Mouse (Mus musculus) MEL (cell line): ENCODE measurements around the gene Snd1. TPM values are rescaled to one million over a fixed set of nuclear protein-coding genes. Genes with fewer than 3 reads are reported as not detected.
A peak's percentile ranks its signal among the peaks of the same experiment; 100 is the strongest.

ENCODE experiments used
- DNase-seq: peaks from one replicate; pipeline ENCODE4 v3.0.0; 2011; ENCODE audit warnings: low read depth, low spot score
- H3K27ac ChIP-seq: 2 replicates; pipeline ENCODE4 v1.5.1; 2012; ENCODE audit warnings: low read depth, mild to moderate bottlenecking, control low read depth, low read length, moderate library complexity; ENCODE audit not compliant: control insufficient read depth
- H3K27me3 ChIP-seq, 2 experiments: fragments of 150-350 bp in 1 of 2; sonication (generic) in 1 of 2; 2 replicates each; pipeline ENCODE4 v1.6.1; 2012; ENCODE audit warnings: low read length in 2 of 2, mild to moderate bottlenecking in 2 of 2, improper control_type of control experiment in 1 of 2, moderate library complexity in 1 of 2; ENCODE audit not compliant: insufficient read depth in 2 of 2, control insufficient read depth in 1 of 2
- H3K36me3 ChIP-seq, 2 experiments: 2 replicates each; pipeline ENCODE4 v1.6.1; 2012 to 2014; ENCODE audit warnings: low read length in 2 of 2, improper control_type of control experiment in 1 of 2, inconsistent platforms in 1 of 2, mild to moderate bottlenecking in 1 of 2; ENCODE audit not compliant: insufficient read depth in 2 of 2, control insufficient read depth in 1 of 2
- H3K4me1 ChIP-seq, 2 experiments: fragments of 150-350 bp in 1 of 2; sonication (generic) in 1 of 2; 2 replicates each; pipeline ENCODE4 v1.6.1; 2012; ENCODE audit warnings: low read length in 2 of 2, improper control_type of control experiment in 1 of 2, mild to moderate bottlenecking in 1 of 2; ENCODE audit not compliant: insufficient read depth in 2 of 2, control insufficient read depth in 1 of 2
- H3K4me3 ChIP-seq, 2 experiments: fragments of 150-350 bp in 1 of 2; sonication (generic) in 1 of 2; 2 replicates each; pipeline ENCODE4 v1.5.1; 2012; ENCODE audit warnings: low read depth in 2 of 2, low read length in 2 of 2, mild to moderate bottlenecking in 2 of 2, moderate library complexity in 2 of 2, control low read depth in 1 of 2, improper control_type of control experiment in 1 of 2; ENCODE audit not compliant: control insufficient read depth in 1 of 2, insufficient read depth in 1 of 2
- H3K79me2 ChIP-seq: 2 replicates; pipeline ENCODE4 v1.6.1; 2012; ENCODE audit warnings: mild to moderate bottlenecking, low read length, moderate library complexity; ENCODE audit not compliant: control insufficient read depth, poor library complexity, insufficient read depth
- H3K9ac ChIP-seq: 2 replicates; pipeline ENCODE4 v1.6.1; 2012; ENCODE audit warnings: low read depth, mild to moderate bottlenecking, control low read depth, low read length, moderate library complexity; ENCODE audit not compliant: control insufficient read depth, poor library complexity, severe bottlenecking
- H3K9me3 ChIP-seq: fragments of 150-350 bp; sonication (generic); replicated peaks from 2 replicates; pipeline ENCODE4 v1.6.1; 2012; ENCODE audit warnings: mild to moderate bottlenecking, low read length, improper control_type of control experiment, moderate library complexity; ENCODE audit not compliant: insufficient read depth
- BHLHE40 ChIP-seq: IDR thresholded peaks from 2 replicates; pipeline ENCODE4 v1.6.1; 2012; ENCODE audit warnings: low read depth, mild to moderate bottlenecking, inconsistent platforms, low read length, improper control_type of control experiment, borderline replicate concordance
- CHD1 ChIP-seq: IDR thresholded peaks from 2 replicates; pipeline ENCODE4 v1.6.1; 2012; ENCODE audit warnings: low read depth, mild to moderate bottlenecking, inconsistent platforms, low read length, improper control_type of control experiment
- ELF1 ChIP-seq: IDR thresholded peaks from 2 replicates; pipeline ENCODE4 v1.6.1; 2014; ENCODE audit warnings: low read depth, mild to moderate bottlenecking, inconsistent platforms, low read length, improper control_type of control experiment, moderate library complexity
- EP300 ChIP-seq, 2 experiments: IDR thresholded peaks; 2 replicates each; pipeline ENCODE4 v1.6.1; 2011; ENCODE audit warnings: improper control_type of control experiment in 2 of 2, low read length in 2 of 2, low read depth in 1 of 2, mild to moderate bottlenecking in 1 of 2
- GATA1 ChIP-seq: IDR thresholded peaks from 2 replicates; pipeline ENCODE4 v1.6.1; 2011; ENCODE audit warnings: low read depth, low read length, improper control_type of control experiment
- HCFC1 ChIP-seq: IDR thresholded peaks from 2 replicates; pipeline ENCODE4 v1.6.1; 2012; ENCODE audit warnings: low read depth, mild to moderate bottlenecking, inconsistent platforms, low read length, improper control_type of control experiment, moderate library complexity
- MAFK ChIP-seq: IDR thresholded peaks from 2 replicates; pipeline ENCODE4 v1.6.1; 2011; ENCODE audit warnings: low read depth, mild to moderate bottlenecking, low read length, improper control_type of control experiment, borderline replicate concordance
- RAD21 ChIP-seq: IDR thresholded peaks from 2 replicates; pipeline ENCODE4 v1.6.1; 2011; ENCODE audit warnings: mild to moderate bottlenecking, low read depth, low read length, improper control_type of control experiment
- TAL1 ChIP-seq: IDR thresholded peaks from 2 replicates; pipeline ENCODE4 v1.6.1; 2012; ENCODE audit warnings: mild to moderate bottlenecking, inconsistent platforms, low read length, moderate library complexity, mixed read lengths
- UBTF ChIP-seq: IDR thresholded peaks from 2 replicates; pipeline ENCODE4 v1.6.1; 2012; ENCODE audit warnings: low read depth, mild to moderate bottlenecking, inconsistent platforms, low read length, improper control_type of control experiment, moderate library complexity, borderline replicate concordance; ENCODE audit not compliant: insufficient read depth
- USF2 ChIP-seq, 2 experiments: IDR thresholded peaks; 2 replicates each; pipeline ENCODE4 v1.6.1; 2011 to 2012; ENCODE audit warnings: improper control_type of control experiment in 2 of 2, low read length in 2 of 2, borderline replicate concordance in 1 of 2, inconsistent platforms in 1 of 2, low read depth in 1 of 2, mild to moderate bottlenecking in 1 of 2; ENCODE audit not compliant: insufficient read depth in 1 of 2
- ZMIZ1 ChIP-seq: IDR thresholded peaks from 2 replicates; pipeline ENCODE4 v1.6.1; 2012; ENCODE audit warnings: low read depth, mild to moderate bottlenecking, inconsistent platforms, low read length, improper control_type of control experiment, moderate library complexity
- ZNF384 ChIP-seq: IDR thresholded peaks from 2 replicates; pipeline ENCODE4 v1.6.1; 2012; ENCODE audit warnings: low read depth, mild to moderate bottlenecking, inconsistent platforms, low read length, improper control_type of control experiment
- polyA plus RNA-seq, 2 experiments: library from polyadenylated mRNA; stranded (reverse) in 1 of 2; unstranded in 1 of 2; fragments of >175 nt in 1 of 2; fragments of >200 nt in 1 of 2; gene quantifications; 2 replicates each; pipeline versions ENCODE4 v1.2.1 to v1.2.4; 2012; ENCODE audit warnings: low replicate concordance in 2 of 2, low read depth in 1 of 2; ENCODE audit not compliant: insufficient read length in 2 of 2, insufficient read depth in 1 of 2, missing spikeins in 1 of 2
- total RNA-seq: library from RNA; depleted of rRNA; stranded (reverse); fragments of 300-350 nt; gene quantifications from 2 replicates; pipeline ENCODE4 v1.2.3, GENCODE M21; 2012

Snd1 gene
- total and polyA plus RNA-seq, 3 experiments, result 192 to 280 TPM; not detected in 1

DNA sequence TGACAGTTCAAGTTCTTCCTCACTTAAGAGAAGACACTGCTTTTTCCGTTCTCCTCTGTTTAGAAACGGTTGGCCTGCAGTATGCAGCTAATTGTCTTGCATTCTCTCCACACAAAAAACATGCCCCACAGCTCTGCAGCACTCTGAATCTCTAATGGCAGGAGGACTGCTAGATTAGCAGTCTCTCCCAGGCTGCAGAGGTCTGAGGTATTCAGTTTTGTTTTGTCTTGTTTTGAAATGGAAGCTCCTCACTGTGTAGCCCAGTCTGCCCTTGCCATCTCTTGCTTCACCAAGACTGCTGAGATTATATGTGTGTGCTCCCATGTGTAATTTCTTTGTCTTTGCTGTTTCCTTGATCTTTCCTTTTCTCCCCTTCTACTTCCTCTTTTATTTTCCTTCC lies 254.7 kb downstream of the Snd1 start:
- no peak overlapping the region for H3K9ac ChIP-seq
- no peaks in the 10 kb centered on the region for H3K9me3 ChIP-seq
- H3K36me3 ChIP-seq, result peaks cover 15 to 24% of the 10 kb centered on the region in 2 experiments
- no peaks in the 10 kb centered on the region for H3K27me3 ChIP-seq
- H3K4me1 ChIP-seq, result peaks cover 0 to 4% of the 10 kb centered on the region in 2 experiments; a peak in 2 of 4 replicates
- no peak overlapping the region for H3K4me3 ChIP-seq
- DNase-seq, result no peak
- TF ChIP-seq EP300 (IDR thresholded peaks at IDR 0.05; ENCODE audit: low read depth in 1 of 2, low read length in 2 of 2) (no peak), CHD1 (no peak), UBTF (no peak), ZMIZ1 (no peak), TAL1 (no peak), RAD21 (no peak), GATA1 (no peak), BHLHE40 (no peak), ZNF384 (no peak), ELF1 (no peak), USF2 (IDR thresholded peaks at IDR 0.05; ENCODE audit: borderline replicate concordance in 1 of 2, insufficient read depth in 1 of 2, low read depth in 1 of 2, low read length in 2 of 2) (no peak)
- no peaks in the 10 kb centered on the region for H3K79me2 ChIP-seq
- no peak overlapping the region for H3K27ac ChIP-seq

DNA sequence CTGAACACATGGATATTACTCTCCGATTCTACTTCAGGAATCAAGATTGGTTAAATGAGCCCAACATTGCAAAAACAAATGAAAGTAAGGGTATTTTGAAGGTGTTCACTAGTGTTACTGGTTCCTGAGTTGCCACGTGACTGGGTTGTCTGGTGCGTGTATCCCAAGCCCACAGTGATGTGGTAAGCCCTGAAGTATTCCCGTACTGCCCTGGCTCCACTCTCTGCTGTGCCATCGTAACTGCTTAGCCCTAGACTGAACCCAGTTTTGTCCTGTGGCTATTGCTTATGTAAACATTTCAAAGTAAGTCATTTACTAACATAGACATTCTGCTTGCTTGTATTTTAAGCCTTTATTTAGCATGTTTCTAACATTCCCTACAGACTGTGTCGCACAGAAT lies 256.3 kb downstream of the Snd1 start:
- no peaks in the 10 kb centered on the region for H3K9me3 ChIP-seq
- no peaks in the 10 kb centered on the region for H3K27me3 ChIP-seq
- peaks cover 14 to 15% of the 10 kb centered on the region in 2 experiments for H3K36me3 ChIP-seq
- H3K4me3 ChIP-seq, result no peak overlapping the region
- no peak overlapping the region for H3K27ac ChIP-seq
- no peak for TF ChIP-seq EP300 (IDR thresholded peaks at IDR 0.05; ENCODE audit: low read depth in 1 of 2, low read length in 2 of 2)
- H3K4me1 ChIP-seq, result peaks cover 0 to 4% of the 10 kb centered on the region in 2 experiments; a peak in 2 of 4 replicates
- H3K9ac ChIP-seq, result no peak overlapping the region
- no peak for DNase-seq
- H3K79me2 ChIP-seq, result no peaks in the 10 kb centered on the region

DNA sequence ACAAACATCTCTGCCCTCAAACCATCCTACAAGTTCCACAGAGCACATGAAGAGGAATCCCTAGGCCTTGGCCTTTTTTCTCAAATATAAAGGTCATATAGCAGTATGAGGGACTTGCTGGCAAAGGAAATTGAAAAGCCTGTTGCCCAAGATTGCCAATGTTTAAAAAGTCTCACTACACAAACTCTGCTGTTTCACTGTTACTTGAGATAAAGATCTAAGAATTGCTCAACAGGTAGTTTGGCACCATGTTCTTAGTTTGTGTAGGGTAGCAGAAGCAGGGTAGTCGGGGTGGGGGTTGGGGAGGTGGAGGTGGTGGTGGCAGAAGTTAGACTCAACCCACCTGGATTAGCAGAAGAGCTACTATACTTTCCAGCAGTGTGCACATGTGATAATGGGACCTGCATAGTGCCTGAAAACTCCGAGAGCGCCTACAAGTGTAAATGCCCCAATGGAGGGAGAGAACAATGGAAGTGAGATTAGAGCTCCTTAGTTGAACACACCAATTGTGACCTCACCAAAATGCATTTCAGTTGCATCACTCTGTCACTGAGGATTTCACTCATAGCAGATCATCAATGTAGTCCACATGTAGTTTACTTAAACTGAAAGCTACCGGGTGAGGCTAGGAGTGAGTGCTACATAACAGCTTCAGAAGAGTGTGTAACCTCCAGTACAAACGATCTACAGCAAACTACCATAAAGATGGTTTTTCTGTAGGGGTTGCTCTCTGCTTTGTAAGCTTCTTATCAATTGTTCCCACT lies 259.1 kb downstream of the Snd1 start:
- no peak for TF ChIP-seq MAFK
- no peak for TF ChIP-seq HCFC1
- TF ChIP-seq GATA1, result 0 out of 2 replicates have a peak, but pooled peaks have one; percentile 7
- Histone ChIP-seq H3K4me3 (no peak overlapping the region), H3K27ac (no peak overlapping the region), H3K9ac (no peak overlapping the region), H3K9me3 (no peaks in the 10 kb centered on the region), H3K27me3 (no peaks in the 10 kb centered on the region), H3K4me1 (peaks cover 0 to 4% of the 10 kb centered on the region in 2 experiments; a peak in 2 of 4 replicates), H3K79me2 (no peaks in the 10 kb centered on the region), H3K36me3 (peaks cover 7 to 11% of the 10 kb centered on the region in 2 experiments; a peak in 3 of 4 replicates)
- DNase-seq, result no peak
